Mouse (Mus musculus): Measurements from ENCODE around the gene Ythdc1. TPM values are rescaled to one million over a fixed set of nuclear protein-coding genes. Genes with fewer than 3 reads are reported as not detected.

Gene Ythdc1
- 10 to 100 TPM; 84.6 to 92.8 TPM for total RNA-seq (2023)

GRCm38 (mm10) chr5:86803962-86804940 lies at the start of gene Ythdc1:
TSS of gene Ythdc1 (plus strand) at chr5:86804221.

Other genes with a start within 250 kb of the Ythdc1 start
- gene Tmprss11f, start 171.8 kb upstream of the Ythdc1 start, total RNA-seq (2023): not detected
- not detected for gene Tmprss11b, start 127.9 kb upstream of the Ythdc1 start, total RNA-seq (2023)
- gene Tmprss11e, start 58.4 kb upstream of the Ythdc1 start, total RNA-seq (2023): not detected
- not detected for gene Ugt2b34, start 102.7 kb downstream of the Ythdc1 start, total RNA-seq (2023)
- not detected for gene Ugt2b1, start 122.3 kb downstream of the Ythdc1 start, total RNA-seq (2023)
- not detected for gene Ugt2b35, start 196.6 kb downstream of the Ythdc1 start, total RNA-seq (2023)

Data from neutrophil, adult 83 days (primary cell).